Mouse (Mus musculus): ENCODE data around the gene Frat2.

Frat2 gene

GRCm38 (mm10) chr19:41824950-41825349 lies 23.0 kb downstream of the Frat2 start:
- DNase-seq (ENCODE audit: extremely low read depth, low read depth, low spot score): no peak

GRCm38 (mm10) chr19:41822589-41822988 lies 25.3 kb downstream of the Frat2 start:
- no peak for DNase-seq (ENCODE audit: extremely low read depth, low read depth, low spot score)

GRCm38 (mm10) chr19:41821436-41821835 lies 26.5 kb downstream of the Frat2 start:
- no peak for DNase-seq (ENCODE audit: extremely low read depth, low read depth, low spot score)

DNA sequence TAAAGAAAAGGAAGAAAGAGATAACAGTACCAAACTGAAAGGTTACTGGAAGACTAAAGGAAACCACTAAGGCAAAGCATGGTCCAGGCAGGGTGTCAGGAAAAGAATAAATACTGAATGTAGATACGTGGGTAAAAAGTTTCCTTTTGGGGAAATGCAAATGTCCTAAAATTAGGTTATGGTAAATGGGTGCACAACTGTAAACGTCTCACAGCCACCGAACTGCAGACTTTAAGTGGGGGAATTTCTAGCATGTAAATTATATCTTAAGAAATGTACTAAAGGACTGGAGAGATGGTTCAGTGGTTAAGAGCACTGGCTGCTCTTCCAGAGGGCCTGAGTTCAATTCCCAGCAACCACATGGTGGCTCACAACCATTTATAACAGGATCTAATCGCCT lies 29.2 kb downstream of the Frat2 start:
- no peak for DNase-seq (ENCODE audit: extremely low read depth, low read depth, low spot score)

GRCm38 (mm10) chr19:41817325-41817724 lies 30.6 kb downstream of the Frat2 start:
- DNase-seq (ENCODE audit: extremely low read depth, low read depth, low spot score): peak; percentile 40

GRCm38 (mm10) chr19:41816915-41817314 lies 31.0 kb downstream of the Frat2 start:
- DNase-seq (ENCODE audit: extremely low read depth, low read depth, low spot score): no peak

- no peak for DNase-seq (ENCODE audit: extremely low read depth, low read depth, low spot score)
Observed at GRCm38 (mm10) chr19:41816410-41816809, 31.5 kb downstream of the Frat2 start.

DNA sequence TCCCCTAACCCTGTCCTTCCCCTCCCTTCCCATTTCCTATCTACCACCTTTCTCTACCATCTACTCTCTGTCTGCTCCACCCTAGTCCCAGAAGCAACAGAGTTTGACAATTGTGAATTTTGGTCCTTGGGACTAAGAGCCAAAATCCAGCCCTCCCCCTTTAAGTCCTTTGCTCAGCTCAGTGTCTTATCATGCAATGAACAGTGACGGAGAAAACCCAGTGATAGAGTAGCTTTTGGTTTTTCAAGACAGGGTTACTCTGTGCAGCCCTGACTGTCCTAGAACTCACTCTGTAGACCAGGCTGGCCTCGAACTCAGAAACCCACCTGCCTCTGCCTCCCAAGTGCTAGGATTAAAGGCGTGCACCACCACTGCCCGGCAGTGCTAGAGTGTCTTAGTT lies 34.6 kb downstream of the Frat2 start:
- DNase-seq (ENCODE audit: extremely low read depth, low read depth, low spot score): no peak

DNA sequence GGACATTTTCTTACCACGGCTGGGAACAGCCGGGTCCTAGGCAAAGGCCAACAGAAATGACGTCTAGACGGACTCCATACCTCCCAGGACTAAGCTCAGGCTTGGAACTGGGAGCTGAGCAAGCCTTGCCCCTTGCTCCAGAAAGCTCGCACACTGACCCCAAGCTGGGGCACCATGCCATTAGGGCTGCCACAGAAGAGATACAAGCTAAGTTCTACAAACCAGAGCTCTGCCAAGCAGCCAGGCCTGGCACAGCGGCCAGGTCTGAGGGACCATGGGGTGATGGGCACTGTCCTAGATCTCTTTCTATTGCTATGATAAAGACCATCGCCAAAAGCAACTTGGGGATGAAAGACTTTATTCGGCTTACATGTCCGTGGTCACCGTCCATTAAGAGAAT lies 35.4 kb downstream of the Frat2 start:
- DNase-seq (ENCODE audit: extremely low read depth, low read depth, low spot score): no peak

GRCm38 (mm10) chr19:41810074-41810473 lies 37.9 kb downstream of the Frat2 start:
- DNase-seq (ENCODE audit: extremely low read depth, low read depth, low spot score): no peak

- no peak for DNase-seq (ENCODE audit: extremely low read depth, low read depth, low spot score)
Observed at GRCm38 (mm10) chr19:41808104-41808634, 39.8 kb downstream of the Frat2 start.

DNA sequence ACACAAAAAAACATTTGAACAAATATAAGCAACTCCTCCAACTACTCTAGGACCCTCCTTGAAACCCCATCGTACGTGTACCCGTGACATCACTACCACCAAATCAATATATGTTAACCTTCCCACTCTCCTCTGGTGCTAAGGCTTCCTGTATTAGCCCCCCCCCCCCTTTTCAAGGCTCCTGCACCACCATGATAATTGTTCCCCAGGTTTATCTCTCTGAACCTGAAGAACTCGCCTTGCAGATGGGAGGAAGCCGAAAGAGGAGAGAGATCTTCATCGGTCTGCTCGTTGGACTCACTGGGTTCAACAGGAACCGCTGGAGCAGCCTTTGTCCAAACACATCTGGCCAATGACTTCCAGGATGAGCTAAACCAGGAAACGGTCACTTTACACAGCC lies 40.4 kb downstream of the Frat2 start:
- no peak for DNase-seq (ENCODE audit: extremely low read depth, low read depth, low spot score)

DNA sequence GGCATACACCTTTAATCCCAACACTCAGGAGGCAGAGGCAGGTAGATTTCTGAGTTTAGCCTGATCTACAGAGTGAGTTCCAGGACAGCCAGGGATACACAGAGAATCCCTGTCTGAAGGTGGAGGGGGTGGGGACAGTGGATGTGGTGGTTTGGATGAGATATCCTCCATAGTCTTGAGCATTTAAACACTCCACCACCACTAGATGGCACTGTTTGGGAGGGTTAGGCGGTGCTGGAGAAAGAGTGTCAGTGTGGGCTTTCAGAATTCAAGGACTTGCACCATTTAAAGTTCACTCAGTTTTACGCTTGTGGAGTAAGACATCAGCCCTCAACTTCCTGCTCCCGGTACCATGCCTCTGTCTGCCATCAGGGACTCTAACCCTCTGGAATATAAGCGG lies 42.1 kb downstream of the Frat2 start:
- no peak for DNase-seq (ENCODE audit: extremely low read depth, low read depth, low spot score)

DNA sequence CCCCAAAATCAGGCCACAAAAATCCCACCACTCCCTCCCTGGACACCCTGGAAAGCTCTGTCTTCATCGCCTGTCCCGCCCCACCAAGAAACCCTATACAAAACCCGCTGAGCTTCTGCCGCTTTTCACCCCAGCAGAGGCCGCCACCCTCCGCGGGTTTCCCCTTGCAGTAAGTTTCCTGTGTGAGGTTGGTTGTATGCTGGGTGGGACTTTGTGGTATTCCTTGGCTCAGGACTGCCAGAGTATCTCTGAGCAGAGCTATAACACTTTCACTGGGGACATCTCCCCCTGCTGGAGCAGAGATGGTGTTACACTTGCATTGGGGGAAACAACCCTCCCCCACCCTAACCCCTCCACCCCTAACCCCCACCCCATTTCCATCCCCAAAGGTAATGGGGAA lies 44.6 kb downstream of the Frat2 start:
- no peak for DNase-seq (ENCODE audit: extremely low read depth, low read depth, low spot score)

GRCm38 (mm10) chr19:41801742-41802369 lies 46.1 kb downstream of the Frat2 start, which contains the start of gene Arhgap19:
Arhgap19 (minus strand) TSS chr19:41802047.
- DNase-seq (ENCODE audit: extremely low read depth, low read depth, low spot score): peak; percentile 85

- no peak for DNase-seq (ENCODE audit: extremely low read depth, low read depth, low spot score)
Observed at GRCm38 (mm10) chr19:41800986-41801741, 46.8 kb downstream of the Frat2 start.

DNA sequence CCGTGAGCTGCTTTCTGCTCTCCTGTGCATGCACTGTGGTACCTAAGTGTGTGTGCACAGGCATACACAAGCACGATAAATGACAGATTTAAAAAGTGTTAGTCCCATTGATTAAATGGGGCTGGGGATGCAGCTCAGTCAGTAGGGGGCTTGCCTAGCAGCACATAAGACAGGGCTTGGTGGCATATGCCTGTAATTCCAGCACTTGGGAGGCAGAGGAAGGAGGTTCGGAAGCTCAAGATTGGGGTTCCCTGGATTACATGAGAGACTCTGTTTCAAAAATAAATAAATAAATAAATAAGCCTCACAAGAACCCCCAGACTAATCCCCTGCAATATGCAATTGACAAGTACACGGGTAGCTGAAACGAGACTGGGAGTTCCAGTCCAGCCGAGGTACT lies 47.5 kb downstream of the Frat2 start:
- no peak for DNase-seq (ENCODE audit: extremely low read depth, low read depth, low spot score)

DNA sequence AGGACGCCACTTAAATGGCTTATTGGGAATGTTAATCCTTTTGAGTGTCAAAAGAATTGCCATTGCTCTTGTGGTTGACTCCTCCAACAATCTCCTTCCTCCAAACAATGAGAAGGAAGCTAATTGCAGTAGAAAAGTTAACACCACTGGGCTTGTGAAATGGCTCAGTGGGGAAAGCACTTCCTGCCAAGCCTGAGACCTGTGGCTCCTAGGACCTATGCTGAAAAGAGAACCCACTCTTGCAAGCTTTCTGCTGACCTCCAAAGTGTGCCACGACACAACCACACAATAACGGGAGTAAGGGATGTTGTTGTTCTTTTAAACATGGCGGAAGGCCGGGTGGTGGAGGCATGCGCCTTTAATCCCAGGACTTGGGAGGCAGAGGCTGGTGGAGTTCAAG lies 50.4 kb downstream of the Frat2 start:
- no peak for DNase-seq (ENCODE audit: extremely low read depth, low read depth, low spot score)

GRCm38 (mm10) chr19:41796789-41797327 lies 51.1 kb downstream of the Frat2 start:
- no peak for DNase-seq (ENCODE audit: extremely low read depth, low read depth, low spot score)

- DNase-seq (ENCODE audit: extremely low read depth, low read depth, low spot score): no peak
Observed at GRCm38 (mm10) chr19:41796148-41796760, 51.7 kb downstream of the Frat2 start.

Measured in fat pad, adult 2 months (tissue).